Mouse (Mus musculus): ENCODE data around the gene Dscaml1. TPM values are rescaled to one million over a fixed set of nuclear protein-coding genes. Genes with fewer than 3 reads are reported as not detected.
A peak's percentile ranks its signal among the peaks of the same experiment; 100 is the strongest.

The Dscaml1 gene
- total RNA-seq, 2 experiments from 2014 or later, result not detected

DNA sequence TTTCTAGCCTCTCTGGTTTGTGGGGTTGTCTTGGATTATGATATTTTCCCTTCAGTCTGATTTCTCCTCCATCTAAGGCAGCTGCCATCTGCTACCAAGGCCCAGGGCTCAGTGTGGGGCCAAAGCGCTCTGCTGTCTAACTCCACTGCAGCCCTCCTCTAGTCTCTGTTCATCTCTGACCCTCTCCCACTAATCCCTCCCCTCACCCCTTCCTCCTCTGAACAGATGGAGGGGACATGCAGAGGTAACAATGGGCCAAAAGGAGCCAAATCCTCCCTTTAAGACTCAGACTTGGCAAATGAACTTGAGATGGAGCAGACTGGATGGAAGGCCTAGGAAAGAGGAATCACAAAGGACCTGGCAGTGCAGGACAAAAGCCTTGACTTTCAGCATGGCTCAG lies 365.8 kb downstream of the Dscaml1 start:
- no peak for ATAC-seq (replicated peaks; ENCODE audit: low FRiP score, poor library complexity, severe bottlenecking)

DNA sequence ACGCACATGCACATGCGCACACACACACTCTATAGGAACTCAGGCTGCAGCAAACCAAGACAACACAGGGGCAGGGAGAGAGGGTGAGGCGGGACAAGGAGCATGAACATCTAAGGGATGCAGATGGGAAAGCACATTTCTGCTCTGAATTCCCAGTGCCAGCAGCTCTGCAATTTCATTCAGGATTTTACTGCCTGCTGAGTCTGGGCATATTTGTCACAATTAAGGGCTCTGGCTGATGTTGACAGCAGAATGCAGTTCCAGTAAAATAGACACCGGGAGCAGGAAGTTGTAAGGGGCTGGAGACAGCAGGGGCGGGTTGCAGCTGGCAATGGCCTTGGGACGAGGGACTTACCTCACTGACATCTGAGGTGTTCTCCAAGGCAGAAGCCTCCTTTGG lies 367.3 kb downstream of the Dscaml1 start:
- no peak for ATAC-seq (replicated peaks; ENCODE audit: low FRiP score, poor library complexity, severe bottlenecking)

- ATAC-seq (replicated peaks; ENCODE audit: low FRiP score, poor library complexity, severe bottlenecking), result no peak
Observed at GRCm38 (mm10) chr9:45795722-45796121, 369.3 kb downstream of the Dscaml1 start.

- ATAC-seq (replicated peaks; ENCODE audit: low FRiP score, poor library complexity, severe bottlenecking), result no peak
Observed at GRCm38 (mm10) chr9:45797271-45797670, 370.8 kb downstream of the Dscaml1 start.

- ATAC-seq (replicated peaks; ENCODE audit: low FRiP score, poor library complexity, severe bottlenecking), result peak; percentile 53; the same call in 1 of the 2 replicates
Observed at GRCm38 (mm10) chr9:45798467-45799164, 372.2 kb downstream of the Dscaml1 start.

DNA sequence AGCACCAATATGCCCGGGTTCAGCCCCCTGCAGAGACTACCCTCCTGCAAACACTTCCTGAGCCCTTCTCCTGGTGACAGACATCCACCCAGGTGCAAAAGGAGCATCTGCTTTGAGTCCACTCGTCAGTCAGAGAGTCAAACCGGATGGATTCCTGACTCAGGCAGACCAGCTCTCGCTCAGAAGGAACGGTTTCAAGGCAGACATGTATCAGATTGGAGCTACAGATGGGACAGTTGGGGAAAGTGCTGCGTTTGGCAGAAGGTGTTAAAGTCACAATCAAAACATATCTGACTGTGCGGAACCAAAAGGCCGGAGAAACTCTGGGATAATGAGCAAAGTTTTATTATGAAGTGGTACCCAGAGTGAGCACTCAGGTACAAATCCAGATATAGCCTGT lies 373.0 kb downstream of the Dscaml1 start:
- ATAC-seq (replicated peaks; ENCODE audit: low FRiP score, poor library complexity, severe bottlenecking), result no peak

Other genes starting within 250 kb of the Dscaml1 start
- gene BC049352, start 244.6 kb upstream of the Dscaml1 start, total RNA-seq (2015; ENCODE audit: low replicate concordance), result not detected in 2 replicates
- gene BC049352, start 244.6 kb upstream of the Dscaml1 start, total RNA-seq (2017; ENCODE audit: low replicate concordance), result not detected in 2 replicates
- not detected in 2 replicates for gene Tmprss4, start 222.5 kb upstream of the Dscaml1 start, total RNA-seq (2015; ENCODE audit: low replicate concordance)
- gene Tmprss4, start 222.5 kb upstream of the Dscaml1 start, total RNA-seq (2017; ENCODE audit: low replicate concordance), result not detected in 2 replicates
- gene Il10ra, start 157.5 kb upstream of the Dscaml1 start, total RNA-seq (2015; ENCODE audit: low replicate concordance), result 2.2 and 6.3 TPM in 2 replicates
- 3.7 and 4.8 TPM in 2 replicates for gene Il10ra, start 157.5 kb upstream of the Dscaml1 start, total RNA-seq (2017; ENCODE audit: low replicate concordance)
- gene Tmprss13, start 107.5 kb upstream of the Dscaml1 start, total RNA-seq (2015; ENCODE audit: low replicate concordance), result not detected in 2 replicates
- not detected in 2 replicates for gene Tmprss13, start 107.5 kb upstream of the Dscaml1 start, total RNA-seq (2017; ENCODE audit: low replicate concordance)
- gene Fxyd6, start 56.4 kb upstream of the Dscaml1 start, total RNA-seq (2015; ENCODE audit: low replicate concordance), result not detected in 2 replicates
- not detected in 2 replicates for gene Fxyd6, start 56.4 kb upstream of the Dscaml1 start, total RNA-seq (2017; ENCODE audit: low replicate concordance)
- gene Fxyd2, start 27.0 kb upstream of the Dscaml1 start, total RNA-seq (2015; ENCODE audit: low replicate concordance), result 2.5 TPM in 1 of 2 replicates, not detected in the other
- not detected in 2 replicates for gene Fxyd2, start 27.0 kb upstream of the Dscaml1 start, total RNA-seq (2017; ENCODE audit: low replicate concordance)